Mouse (Mus musculus) granulocyte monocyte progenitor cell, adult 5-6 weeks (primary cell): ENCODE results near the gene Olfr338. TPM values are rescaled to one million over a fixed set of nuclear protein-coding genes. Genes with fewer than 3 reads are reported as not detected.
"Not testable (repeated sequence)": the region's sequence is repeated elsewhere in the genome, so short reads cannot be mapped to it uniquely, and the experiment has no call there.

ENCODE experiments used
- ATAC-seq: replicated peaks from 2 replicates; pipeline ENCODE4 v1.8.0; 2016; ENCODE audit warnings: mild to moderate bottlenecking, moderate TSS enrichment, inconsistent platforms; ENCODE audit not compliant: poor library complexity, severe bottlenecking
- total RNA-seq, 2 experiments: library from RNA; stranded (forward) in 1 of 2; stranded (reverse) in 1 of 2; fragments of 200-712, 200-1000 nt in 1 of 2; fragments of >200 nt in 1 of 2; fragmentation: Nextera tagmentation in 1 of 2; gene quantifications; 2 replicates each; pipeline ENCODE4 v1.2.3; 2014 to 2017

Olfr338 gene
- total RNA-seq (2014; fragmentation: Nextera tagmentation) (not detected in 2 replicates), total RNA-seq (2017) (not detected in 2 replicates)

- no peak for ATAC-seq
Measured at GRCm38 (mm10) chr2:36373219-36373618, at the start of gene Olfr338. Gene Olfr338 (plus strand): TSS chr2:36373519.

GRCm38 (mm10) chr2:36415174-36415573 lies 41.9 kb downstream of the Olfr338 start:
- not testable (repeated sequence) for ATAC-seq

- ATAC-seq, result not testable (repeated sequence)
Measured at GRCm38 (mm10) chr2:36415591-36415990, 42.3 kb downstream of the Olfr338 start.

GRCm38 (mm10) chr2:36418647-36419046 lies 45.3 kb downstream of the Olfr338 start, which contains the start of gene Olfr339:
Gene Olfr339 (plus strand): TSS chr2:36418947.
- no peak for ATAC-seq

Other genes starting within 250 kb of the Olfr338 start
- gene Mrrf, start 237.1 kb upstream of the Olfr338 start, total RNA-seq (2014; fragmentation: Nextera tagmentation), result 16.9 and 21.4 TPM in 2 replicates
- gene Mrrf, start 237.1 kb upstream of the Olfr338 start, total RNA-seq (2017), result 20.4 and 21.7 TPM in 2 replicates
- gene Rbm18, start 236.7 kb upstream of the Olfr338 start, total RNA-seq (2014; fragmentation: Nextera tagmentation), result 19.4 and 23.1 TPM in 2 replicates
- 18.6 and 20.1 TPM in 2 replicates for gene Rbm18, start 236.7 kb upstream of the Olfr338 start, total RNA-seq (2017)
- 20.8 and 21.8 TPM in 2 replicates for gene Ptgs1, start 143.1 kb upstream of the Olfr338 start, total RNA-seq (2014; fragmentation: Nextera tagmentation)
- 30.5 and 31.0 TPM in 2 replicates for gene Ptgs1, start 143.1 kb upstream of the Olfr338 start, total RNA-seq (2017)
- not detected in 2 replicates for gene Olfr339, start 45.4 kb downstream of the Olfr338 start, total RNA-seq (2014; fragmentation: Nextera tagmentation)
- gene Olfr339, start 45.4 kb downstream of the Olfr338 start, total RNA-seq (2017), result not detected in 2 replicates
- not detected in 2 replicates for gene Olfr340, start 79.1 kb downstream of the Olfr338 start, total RNA-seq (2014; fragmentation: Nextera tagmentation)
- gene Olfr340, start 79.1 kb downstream of the Olfr338 start, total RNA-seq (2017), result not detected in 2 replicates
- not detected in 2 replicates for gene Olfr341, start 108.9 kb downstream of the Olfr338 start, total RNA-seq (2014; fragmentation: Nextera tagmentation)
- gene Olfr341, start 108.9 kb downstream of the Olfr338 start, total RNA-seq (2017), result not detected in 2 replicates
- gene Olfr342, start 151.5 kb downstream of the Olfr338 start, total RNA-seq (2014; fragmentation: Nextera tagmentation), result not detected in 2 replicates
- gene Olfr342, start 151.5 kb downstream of the Olfr338 start, total RNA-seq (2017), result not detected in 2 replicates
- not detected in 2 replicates for gene Olfr344, start 193.1 kb downstream of the Olfr338 start, total RNA-seq (2014; fragmentation: Nextera tagmentation)
- gene Olfr344, start 193.1 kb downstream of the Olfr338 start, total RNA-seq (2017), result not detected in 2 replicates